Mouse (Mus musculus) heart, embryonic 11.5 days (tissue): ENCODE results near the gene Olfr384. TPM values are rescaled to one million over a fixed set of nuclear protein-coding genes. Genes with fewer than 3 reads are reported as not detected.
"Not testable (repeated sequence)": the region's sequence is repeated elsewhere in the genome, so short reads cannot be mapped to it uniquely, and the experiment has no call there.

Experiments
- ATAC-seq: fragments of 200-750 bp; cut with Nextera tagmentation; replicated peaks from 2 replicates; pipeline ENCODE4 v1.8.0; 2017; ENCODE audit warnings: moderate library complexity; ENCODE audit not compliant: insufficient number of reproducible peaks, low FRiP score, low TSS enrichment
- H3K27ac ChIP-seq: fragments of 300-500 bp; sonication (generic); 2 replicates; pipeline ENCODE4 v1.5.1; 2014; ENCODE audit warnings: mild to moderate bottlenecking, low read depth, low read length
- H3K27me3 ChIP-seq: fragments of 300-500 bp; sonication (generic); 2 replicates; pipeline ENCODE4 v1.6.1; 2014; ENCODE audit warnings: mild to moderate bottlenecking, low read length, mixed read lengths; ENCODE audit not compliant: control insufficient read depth, insufficient read depth
- H3K36me3 ChIP-seq: fragments of 300-500 bp; sonication (generic); 2 replicates; pipeline ENCODE4 v1.6.1; 2014; ENCODE audit warnings: mild to moderate bottlenecking, low read length, moderate library complexity, mixed read lengths; ENCODE audit not compliant: control insufficient read depth, insufficient read depth
- H3K4me1 ChIP-seq: fragments of 300-500 bp; sonication (generic); 2 replicates; pipeline ENCODE4 v1.6.1; 2014; ENCODE audit warnings: low read length; ENCODE audit not compliant: control insufficient read depth, insufficient read depth
- H3K4me2 ChIP-seq: fragments of 300-500 bp; sonication (generic); 2 replicates; pipeline ENCODE4 v1.6.1; 2014; ENCODE audit warnings: mild to moderate bottlenecking, moderate library complexity
- H3K4me3 ChIP-seq: fragments of 300-500 bp; sonication (generic); 2 replicates; pipeline ENCODE4 v1.5.1; 2014; ENCODE audit warnings: low read depth, low read length
- H3K9ac ChIP-seq: fragments of 300-500 bp; sonication (generic); 2 replicates; pipeline ENCODE4 v1.6.1; 2014; ENCODE audit warnings: mild to moderate bottlenecking, low read depth, low read length, moderate library complexity
- H3K9me3 ChIP-seq: fragments of 300-500 bp; sonication (generic); replicated peaks from 2 replicates; pipeline ENCODE4 v1.6.1; 2016; ENCODE audit warnings: low read length; ENCODE audit not compliant: control insufficient read depth
- WGBS: fragments of 180-500 bp; shearing (Covaris S2); extraction: QIAGEN DNeasy Blood & Tissue Kit; methylation state at CpG from one replicate; pipeline ENCODE4 v1.1.7; 2014; ENCODE audit not compliant: insufficient replicate concordance; 5-methylcytosine and 5-hydroxymethylcytosine counted together
- polyA plus RNA-seq: library from polyadenylated mRNA; unstranded; fragments of >200 nt; fragmentation: Nextera tagmentation; extraction: Ambion mirVana; gene quantifications from 2 replicates; pipeline ENCODE4 v1.2.1, GENCODE M21; 2014

The Olfr384 gene
- not detected in 2 replicates for polyA plus RNA-seq

GRCm38 (mm10) chr11:73598294-73598693 is at the start of gene Olfr384:
Gene Olfr384, plus strand, starts transcription at chr11:73598594.
- no peak within 1 kb of the TSS for H3K4me3 ChIP-seq
- H3K4me2 ChIP-seq, result no peak within 1 kb of the TSS
- H3K9ac ChIP-seq, result no peak within 1 kb of the TSS
- no peaks in the 10 kb centered on the region for H3K4me1 ChIP-seq
- H3K27me3 ChIP-seq, result no peaks in the 10 kb centered on the region
- ATAC-seq, result no peak
- peaks cover 6% of the 10 kb centered on the region for H3K9me3 ChIP-seq
- H3K27ac ChIP-seq, result no peak within 1 kb of the TSS
- no peaks in the 10 kb centered on the region for H3K36me3 ChIP-seq

- Histone ChIP-seq H3K36me3 (no peaks in the 10 kb centered on the region), H3K4me3 (no peak overlapping the region), H3K4me2 (no peak overlapping the region), H3K4me1 (no peaks in the 10 kb centered on the region), H3K27me3 (no peaks in the 10 kb centered on the region), H3K9ac (no peak overlapping the region), H3K9me3 (0 out of 2 replicates have a peak, but pooled peaks cover 6% of the 10 kb centered on the region), H3K27ac (no peak overlapping the region)
- ATAC-seq, result no peak
Observed at GRCm38 (mm10) chr11:73579871-73580270, 18.5 kb upstream of the Olfr384 start.

GRCm38 (mm10) chr11:73583188-73583587 is 15.2 kb upstream of the Olfr384 start:
- not testable (repeated sequence) for ATAC-seq, H3K4me2 ChIP-seq, H3K4me1 ChIP-seq, H3K36me3 ChIP-seq, H3K9ac ChIP-seq, H3K27me3 ChIP-seq, H3K4me3 ChIP-seq, H3K27ac ChIP-seq, H3K9me3 ChIP-seq
- 26% methylated on average over 1 of the region's 1 CpGs for WGBS

- H3K4me3 ChIP-seq, result no peak within 1 kb of the TSS
- peaks cover 3% of the 10 kb centered on the region; the same call in 1 of the 2 replicates for H3K9me3 ChIP-seq
- H3K36me3 ChIP-seq, result no peaks in the 10 kb centered on the region
- no peaks in the 10 kb centered on the region for H3K27me3 ChIP-seq
- H3K9ac ChIP-seq, result no peak within 1 kb of the TSS
- no peak within 1 kb of the TSS for H3K4me2 ChIP-seq
- no peak for ATAC-seq
- H3K27ac ChIP-seq, result no peak within 1 kb of the TSS
- H3K4me1 ChIP-seq, result no peaks in the 10 kb centered on the region
Observed at GRCm38 (mm10) chr11:73592908-73593307, 5.5 kb upstream of the Olfr384 start, which contains the start of gene Olfr385. Gene Olfr385, minus strand, starts transcription at chr11:73593008.

Other genes starting within 250 kb of the Olfr384 start
- not detected in 2 replicates for gene Olfr20, start 247.8 kb upstream of the Olfr384 start, polyA plus RNA-seq
- not detected in 2 replicates for gene Olfr376, start 227.3 kb upstream of the Olfr384 start, polyA plus RNA-seq
- gene Olfr1, start 199.0 kb upstream of the Olfr384 start, polyA plus RNA-seq, result not detected in 2 replicates
- not detected in 2 replicates for gene Olfr378, start 170.1 kb upstream of the Olfr384 start, polyA plus RNA-seq
- not detected in 2 replicates for gene Olfr380, start 141.1 kb upstream of the Olfr384 start, polyA plus RNA-seq
- gene Olfr381, start 107.0 kb upstream of the Olfr384 start, polyA plus RNA-seq, result not detected in 2 replicates
- gene Olfr382, start 81.4 kb upstream of the Olfr384 start, polyA plus RNA-seq, result not detected in 2 replicates
- gene Olfr385, start 5.6 kb upstream of the Olfr384 start, polyA plus RNA-seq, result not detected in 2 replicates
- not detected in 2 replicates for gene Zfp735, start 90.2 kb downstream of the Olfr384 start, polyA plus RNA-seq
- gene Olfr389, start 182.1 kb downstream of the Olfr384 start, polyA plus RNA-seq, result not detected in 2 replicates
- gene Olfr390, start 184.4 kb downstream of the Olfr384 start, polyA plus RNA-seq, result not detected in 2 replicates
- not detected in 2 replicates for gene Olfr391-ps, start 204.5 kb downstream of the Olfr384 start, polyA plus RNA-seq
- gene Olfr392, start 218.5 kb downstream of the Olfr384 start, polyA plus RNA-seq, result not detected in 2 replicates